Mouse (Mus musculus): ENCODE results near the gene Smoc1.

- no peak for TF ChIP-seq EP300 (IDR thresholded peaks at IDR 0.05; ENCODE audit: low read depth)
- TF ChIP-seq CTCF (IDR thresholded peaks at IDR 0.05; ENCODE audit: low read depth): no peak
Observed at GRCm38 (mm10) chr12:81163566-81163965, 137.0 kb downstream of the Smoc1 start.

All from liver, postnatal 0 days (tissue).